Mouse (Mus musculus): ENCODE results near the gene Trim25. TPM values are rescaled to one million over a fixed set of nuclear protein-coding genes. Genes with fewer than 3 reads are reported as not detected.
"Not testable (repeated sequence)": the region's sequence is repeated elsewhere in the genome, so short reads cannot be mapped to it uniquely, and the experiment has no call there.

Trim25 gene
- total RNA-seq, 2 experiments from 2014 or later: 133 to 185 TPM

DNA sequence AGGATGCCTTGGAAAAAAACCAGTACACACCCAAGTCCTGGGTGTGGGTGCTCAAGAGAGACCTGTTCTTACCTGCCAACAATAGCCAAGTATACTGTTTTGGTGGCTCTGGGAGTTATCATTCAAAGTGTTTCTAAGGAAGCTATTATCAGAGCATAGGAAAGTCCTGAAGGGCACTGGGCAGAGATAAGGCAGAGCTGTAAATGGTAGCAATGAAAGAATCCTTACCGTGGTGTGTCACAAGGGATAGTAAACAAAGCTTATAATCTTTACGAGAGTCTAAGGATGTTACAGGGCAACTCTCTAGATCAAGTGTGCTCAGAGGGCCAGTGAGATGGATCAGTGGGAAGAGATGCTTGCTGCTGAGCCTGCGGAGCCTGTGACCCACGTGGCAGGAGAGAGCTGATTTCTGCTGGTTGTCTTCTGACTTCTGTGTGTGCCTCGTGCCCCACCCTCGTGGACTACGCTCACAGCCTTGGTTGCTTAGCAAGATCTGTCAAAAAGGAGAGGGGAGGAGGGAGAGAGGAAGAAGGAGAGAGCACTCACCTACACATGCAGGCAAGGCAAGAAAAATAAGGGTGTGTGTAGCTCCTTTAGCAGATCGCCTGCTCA, 23.1 kb downstream of the Trim25 start:
- no peak for DNase-seq (ENCODE audit: low spot score in 2 of 2)

DNA sequence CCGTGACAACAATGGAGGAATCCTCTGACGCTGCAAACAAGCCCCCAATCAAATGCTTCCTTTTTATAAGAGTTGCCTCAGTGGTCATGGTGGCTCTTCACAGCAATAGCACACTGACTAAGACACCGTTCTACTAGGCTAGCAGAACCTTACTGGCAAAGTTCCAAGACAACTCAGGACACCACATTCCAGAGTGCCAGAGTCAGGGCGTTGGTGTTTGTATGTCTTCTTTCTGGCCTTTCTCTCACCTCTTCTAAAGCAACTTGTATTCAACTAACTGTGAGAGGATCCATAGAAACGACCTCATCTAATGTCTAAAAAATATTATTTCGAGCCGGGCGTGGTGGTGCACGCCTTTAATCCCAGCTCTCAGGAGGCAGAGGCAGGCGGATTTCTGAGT, 24.3 kb downstream of the Trim25 start:
- no peak for DNase-seq (ENCODE audit: low spot score in 2 of 2)

DNA sequence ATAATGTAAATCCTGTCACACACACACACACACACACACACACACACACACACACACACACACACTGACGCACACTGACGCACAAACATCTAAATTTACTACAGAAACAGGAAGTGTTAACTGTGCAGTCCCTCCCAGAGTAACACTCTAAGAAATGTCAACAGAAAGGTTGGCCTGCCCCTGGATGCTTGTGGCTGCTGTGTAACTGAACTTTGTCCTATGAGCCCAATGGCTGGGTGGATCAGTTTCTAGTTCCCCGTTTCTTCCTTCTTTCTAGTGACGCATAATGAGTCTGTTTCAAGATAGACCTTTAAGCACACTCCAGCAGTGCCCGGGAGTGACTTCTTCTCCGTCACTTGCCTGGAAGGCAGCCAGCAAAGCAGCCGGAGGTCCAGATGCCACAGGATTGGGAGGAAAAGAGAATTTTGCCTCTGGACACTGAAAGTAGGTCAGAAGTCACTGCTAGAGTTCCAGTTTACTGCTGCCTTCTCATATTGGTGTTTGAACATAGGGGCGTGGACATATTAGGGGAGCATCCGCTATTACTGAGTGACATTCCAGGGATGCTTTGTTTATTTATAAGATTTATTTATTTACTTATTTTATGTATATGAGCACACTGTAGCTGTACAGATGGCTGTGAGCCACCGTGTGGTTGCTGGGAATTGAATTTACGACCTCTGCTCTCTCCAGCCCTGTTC, 25.2 kb downstream of the Trim25 start:
- peak; percentile 86 to 87 for DNase-seq (ENCODE audit: low spot score in 2 of 2)

DNA sequence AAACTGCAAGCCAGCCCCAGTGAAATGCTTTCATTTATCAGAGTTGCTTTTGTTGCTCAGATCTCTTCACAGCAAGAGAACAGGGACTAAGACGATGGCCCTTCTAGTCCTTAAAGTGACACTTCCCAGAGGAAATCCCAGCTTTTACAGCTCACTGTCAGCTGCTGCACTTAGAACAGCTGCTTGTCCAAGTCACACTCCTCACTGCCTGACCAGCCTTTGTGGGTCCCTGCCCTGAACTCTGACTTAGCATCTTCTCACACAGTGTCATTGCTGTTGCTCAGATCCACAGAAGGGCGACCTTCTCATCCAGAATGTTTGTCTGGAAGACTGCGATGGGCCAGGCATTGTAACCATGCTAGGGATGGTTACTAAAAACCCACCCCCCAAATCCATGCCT, 26.4 kb downstream of the Trim25 start:
- no peak for DNase-seq (ENCODE audit: low spot score in 2 of 2)

DNA sequence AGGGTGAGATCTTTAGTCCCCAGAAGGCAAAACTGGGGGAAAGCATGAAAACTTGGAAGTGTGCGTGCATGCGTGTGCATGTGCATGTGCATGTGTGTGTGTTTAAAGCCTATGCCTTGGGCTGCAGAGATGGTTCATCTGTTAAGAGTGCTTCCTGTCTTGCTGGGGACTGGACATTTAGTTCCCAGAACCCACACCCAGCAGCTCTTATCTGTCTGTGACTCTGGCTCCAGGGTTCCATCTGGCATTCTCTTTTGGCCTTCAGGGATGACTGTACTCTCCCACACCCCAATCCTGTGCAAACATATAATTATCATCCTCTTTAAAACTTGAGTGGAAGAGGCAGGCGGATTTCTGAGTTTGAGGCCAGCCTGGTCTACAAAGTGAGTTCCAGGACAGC, 26.9 kb downstream of the Trim25 start:
- no peak for DNase-seq (ENCODE audit: low spot score in 2 of 2)

DNA sequence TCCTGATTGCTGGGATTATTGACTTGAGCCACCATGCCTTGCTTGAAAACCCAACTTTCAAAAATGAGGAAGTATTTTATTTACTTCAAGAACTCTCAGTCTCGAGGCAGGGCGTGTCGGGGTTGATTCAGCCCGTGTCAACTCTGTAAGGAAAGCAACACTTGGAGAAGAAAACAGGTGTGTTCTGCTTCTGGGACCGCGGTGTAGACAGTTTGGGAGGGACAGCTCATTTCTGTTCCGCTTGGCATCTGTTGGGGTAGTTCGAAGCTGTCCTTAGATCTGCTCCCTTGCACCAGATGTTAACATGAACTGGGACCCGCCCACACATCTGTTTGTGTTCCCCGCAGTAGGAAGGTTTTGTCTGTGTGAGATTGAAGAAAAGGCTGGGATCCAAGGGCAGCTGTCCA, 28.8 kb downstream of the Trim25 start:
- no peak for DNase-seq (ENCODE audit: low spot score in 2 of 2)

DNA sequence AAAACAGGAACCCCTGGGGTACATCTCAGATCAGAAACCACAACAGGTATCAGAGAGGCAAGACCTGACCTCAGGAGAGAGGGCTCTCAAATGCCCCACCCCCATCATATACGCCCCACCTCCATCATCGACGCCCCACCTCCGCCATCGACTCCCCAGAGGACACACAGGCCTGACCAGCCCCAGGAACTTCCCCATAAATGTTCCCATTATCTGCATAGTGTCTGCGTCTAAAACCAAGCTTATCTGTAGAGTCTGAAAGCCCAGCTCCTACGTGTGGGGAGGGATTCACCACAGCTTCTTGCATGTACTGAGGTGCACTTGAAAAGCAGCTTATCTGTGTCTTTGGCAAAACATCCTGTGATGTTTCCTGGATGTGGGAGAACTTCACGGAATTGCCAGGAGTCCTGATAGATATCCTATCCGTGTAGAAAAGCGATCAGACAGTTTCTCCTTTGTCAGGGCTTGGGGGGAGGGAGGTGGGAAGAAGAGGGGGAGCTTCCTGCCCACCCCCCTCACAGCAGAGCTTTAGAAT, 29.8 kb downstream of the Trim25 start:
- DNase-seq (ENCODE audit: low spot score in 2 of 2): no peak

DNA sequence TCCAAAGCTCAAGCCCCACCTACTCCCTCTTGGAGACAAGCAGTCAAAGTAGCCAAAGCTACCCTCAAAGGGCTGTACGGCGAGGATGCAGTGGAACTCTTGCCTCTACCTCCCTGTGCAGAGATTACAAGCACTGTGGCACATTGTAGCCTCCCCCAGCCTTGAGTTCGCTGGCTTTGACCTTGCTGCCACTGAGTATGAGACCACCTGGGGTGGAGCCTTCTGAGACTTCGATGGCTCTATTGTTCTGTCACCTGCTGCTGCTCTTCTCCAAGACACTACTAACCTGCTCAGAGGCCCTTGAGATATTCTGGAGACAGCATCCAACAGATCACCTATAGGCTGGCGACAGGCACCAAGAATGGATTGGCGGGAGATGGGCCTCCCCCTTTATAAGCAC, 31.4 kb downstream of the Trim25 start:
- DNase-seq (ENCODE audit: low spot score in 2 of 2): no peak

DNA sequence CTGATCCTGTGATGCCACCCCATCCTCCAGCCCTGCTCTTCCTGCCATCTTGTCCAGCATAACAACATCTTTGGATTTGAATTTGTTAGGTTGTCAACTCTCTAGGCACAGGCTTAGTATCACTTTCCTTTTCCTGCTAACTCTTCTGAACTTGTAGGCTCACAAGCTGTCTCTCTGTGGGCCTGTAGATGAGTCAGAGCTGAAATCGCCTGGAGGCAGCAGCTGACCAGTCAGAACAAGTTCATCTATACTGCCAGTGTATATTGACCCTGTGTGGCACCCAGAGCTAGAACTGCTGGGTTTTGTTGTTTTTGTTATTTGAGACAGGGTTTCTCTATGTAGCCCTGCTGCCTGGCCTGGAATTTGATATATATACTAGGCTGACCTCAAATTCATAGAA, 32.0 kb downstream of the Trim25 start:
- DNase-seq (ENCODE audit: low spot score in 2 of 2): no peak

DNA sequence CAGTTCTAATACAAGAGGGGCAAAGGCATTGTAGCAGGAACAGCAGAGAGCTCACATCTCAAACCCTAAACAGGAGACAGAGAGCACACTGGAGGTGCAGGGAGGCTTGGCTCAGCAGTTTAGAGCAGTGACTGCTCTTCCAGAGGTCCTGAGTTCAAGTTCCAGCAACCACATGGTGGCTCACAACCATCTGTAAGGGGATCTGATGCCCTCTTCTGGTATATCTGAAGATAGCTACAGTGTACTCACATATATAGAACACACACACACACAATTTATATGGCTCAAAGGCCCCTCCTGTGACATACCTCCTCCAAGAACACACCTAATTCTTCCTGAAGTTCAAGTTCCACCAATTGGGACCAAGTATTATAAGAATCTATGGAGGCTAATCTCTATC, 35.4 kb downstream of the Trim25 start:
- DNase-seq (ENCODE audit: low spot score in 2 of 2): no peak

DNA sequence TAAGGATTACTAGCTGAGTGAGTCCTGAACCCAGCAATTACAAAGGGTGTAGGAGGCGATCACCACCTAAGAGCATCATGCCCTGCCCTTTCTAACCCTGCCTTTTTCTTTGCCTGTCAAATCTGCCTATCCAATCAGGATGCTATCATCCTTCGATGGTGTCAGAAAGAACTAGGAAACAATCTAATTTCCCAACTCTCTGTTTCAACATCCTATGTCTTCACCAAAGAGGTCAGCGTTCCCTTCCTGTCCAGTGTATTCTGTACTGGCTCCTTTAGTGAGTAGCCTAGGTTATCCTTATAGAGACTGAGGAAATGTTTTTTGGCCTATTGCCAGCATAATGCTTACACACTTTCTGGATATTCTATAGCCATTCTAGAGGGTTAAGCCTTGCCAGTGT, 36.4 kb downstream of the Trim25 start:
- DNase-seq (ENCODE audit: low spot score in 2 of 2): no peak

DNA sequence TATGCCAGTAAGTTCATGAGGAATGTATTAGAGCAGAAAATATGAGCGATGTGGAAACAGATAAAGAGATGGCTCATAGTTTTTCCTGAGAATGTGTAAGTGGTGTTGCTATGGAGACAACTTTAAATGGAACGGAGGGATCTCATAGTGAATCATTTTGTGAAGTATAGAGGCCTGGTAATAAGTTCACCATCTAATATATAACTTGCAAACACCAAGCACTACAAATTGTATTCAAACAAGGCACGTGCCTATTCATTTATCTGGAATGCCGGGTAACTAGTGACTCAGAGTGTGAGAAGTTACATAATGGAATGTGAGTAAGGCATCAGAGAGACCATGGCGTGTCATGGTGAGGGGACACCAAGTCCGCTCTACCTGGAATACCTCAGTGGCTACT, 39.3 kb downstream of the Trim25 start:
- DNase-seq (ENCODE audit: low spot score in 2 of 2): no peak

DNA sequence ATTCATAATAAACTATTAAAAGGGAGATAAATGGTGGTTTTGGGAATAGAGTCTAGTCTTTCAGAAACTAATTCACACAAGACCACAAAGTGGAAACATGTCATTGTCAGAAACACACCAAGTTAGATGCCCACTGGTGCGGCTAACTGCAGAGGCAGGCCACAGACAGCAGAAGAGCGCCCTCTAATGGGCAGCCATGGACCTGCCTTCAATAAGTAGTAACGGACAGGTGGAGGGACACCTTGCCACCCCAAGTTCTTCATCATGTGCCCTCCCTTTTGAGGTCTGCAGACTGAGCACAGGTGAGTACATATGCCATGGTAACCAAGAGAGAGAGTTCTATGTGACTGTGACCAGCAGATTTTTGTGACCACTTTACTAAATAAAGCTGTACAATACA, 40.1 kb downstream of the Trim25 start:
- peak; percentile 67 to 74 for DNase-seq (ENCODE audit: low spot score in 2 of 2)

DNA sequence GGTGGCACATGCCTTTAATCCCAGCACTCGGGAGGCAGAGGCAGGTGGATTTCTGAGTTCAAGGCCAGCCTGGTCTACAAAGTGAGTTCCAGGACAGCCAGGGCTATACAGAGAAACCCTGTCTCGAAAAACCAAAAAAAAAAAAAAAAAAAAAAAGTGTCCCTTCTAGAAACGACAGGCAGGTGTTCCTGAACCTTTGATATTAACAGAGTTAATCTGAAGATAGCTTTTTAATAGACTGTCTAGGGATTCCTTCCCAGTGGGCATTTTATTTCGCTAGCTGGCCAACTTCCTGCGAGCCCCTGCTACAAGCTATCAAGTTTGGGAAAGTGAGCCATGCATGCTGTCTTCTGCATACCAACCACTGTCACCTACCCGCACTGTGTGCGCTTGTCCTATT, 41.9 kb downstream of the Trim25 start:
- DNase-seq (ENCODE audit: low spot score in 2 of 2): not testable (repeated sequence)

DNA sequence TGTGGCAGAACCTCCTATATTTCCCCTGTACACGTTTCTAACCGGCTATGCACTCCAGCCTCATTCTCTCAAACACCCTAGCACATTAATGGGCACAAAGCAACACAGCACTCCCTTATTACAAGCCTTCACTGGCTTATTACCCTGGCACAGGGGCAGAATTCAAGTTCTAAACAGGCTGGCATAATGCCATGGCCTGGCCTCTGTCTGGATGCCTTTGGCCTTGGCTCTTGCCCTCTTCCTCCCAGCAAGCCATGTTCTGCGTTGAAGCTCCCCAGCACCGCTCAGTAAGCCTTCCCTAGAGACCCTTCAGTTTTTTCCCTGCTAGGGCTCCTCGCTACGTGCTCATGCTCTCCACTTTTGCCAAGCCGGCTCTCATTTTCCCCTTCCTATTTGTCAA, 43.9 kb downstream of the Trim25 start:
- DNase-seq (ENCODE audit: low spot score in 2 of 2): peak in 1 of 2 experiments; percentile 37

DNA sequence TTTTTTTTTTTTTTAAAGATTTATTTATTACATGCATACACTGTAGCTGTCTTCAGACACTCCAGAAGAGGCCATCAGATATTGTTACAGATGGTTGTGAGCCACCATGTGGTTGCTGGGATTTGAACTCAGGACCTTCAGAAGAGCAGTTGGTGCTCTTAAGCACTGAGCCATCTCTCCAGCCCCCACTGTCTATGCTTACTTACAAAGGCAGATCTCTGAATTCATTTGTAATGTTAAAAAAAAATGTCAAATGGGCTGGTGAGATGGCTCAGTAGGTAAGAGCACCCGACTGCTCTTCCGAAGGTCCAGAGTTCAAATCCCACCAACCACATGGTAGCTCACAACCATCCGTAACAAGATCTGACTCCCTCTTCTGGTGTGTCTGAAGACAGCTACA, 46.3 kb downstream of the Trim25 start:
- not testable (repeated sequence) for DNase-seq (ENCODE audit: low spot score in 2 of 2)

DNA sequence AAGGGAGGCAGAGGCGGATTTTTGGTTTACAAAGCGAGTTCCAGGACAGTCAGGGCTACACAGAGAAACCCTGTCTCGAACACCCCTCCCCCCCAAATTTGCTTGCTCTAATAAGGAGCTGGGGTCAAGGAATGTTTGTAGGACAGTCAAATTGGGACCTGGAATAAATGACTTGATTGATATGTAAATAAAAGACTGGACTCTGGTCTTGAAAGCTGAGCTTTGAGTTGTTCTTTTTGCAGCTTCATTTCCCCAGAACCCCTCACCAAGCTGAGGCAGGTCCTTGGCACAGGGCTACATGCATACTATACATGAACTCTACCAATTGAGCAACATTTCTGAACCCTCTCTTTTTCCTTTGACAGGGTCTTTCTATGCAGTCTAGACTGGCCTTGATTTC, 46.8 kb downstream of the Trim25 start:
- DNase-seq (ENCODE audit: low spot score in 2 of 2): no peak

DNA sequence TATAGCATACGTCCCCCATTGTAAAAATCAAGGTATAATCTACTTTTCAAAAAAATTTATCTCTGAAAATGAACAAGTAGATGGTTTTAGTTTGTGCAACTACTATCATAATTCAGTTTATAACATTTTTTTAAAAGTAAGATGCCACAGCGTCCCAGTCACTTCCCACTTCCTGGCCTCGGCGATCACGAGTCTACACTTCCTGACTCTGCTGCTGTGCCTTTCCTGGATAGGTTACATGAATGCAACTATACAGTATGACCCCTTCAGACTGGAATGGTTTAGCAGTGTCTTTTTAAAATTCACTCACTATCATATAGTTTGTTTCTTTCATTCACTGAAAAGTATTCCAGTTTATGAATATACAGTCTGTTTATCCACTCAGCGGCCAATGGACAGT, 52.6 kb downstream of the Trim25 start:
- DNase-seq (ENCODE audit: low spot score in 2 of 2): no peak

DNA sequence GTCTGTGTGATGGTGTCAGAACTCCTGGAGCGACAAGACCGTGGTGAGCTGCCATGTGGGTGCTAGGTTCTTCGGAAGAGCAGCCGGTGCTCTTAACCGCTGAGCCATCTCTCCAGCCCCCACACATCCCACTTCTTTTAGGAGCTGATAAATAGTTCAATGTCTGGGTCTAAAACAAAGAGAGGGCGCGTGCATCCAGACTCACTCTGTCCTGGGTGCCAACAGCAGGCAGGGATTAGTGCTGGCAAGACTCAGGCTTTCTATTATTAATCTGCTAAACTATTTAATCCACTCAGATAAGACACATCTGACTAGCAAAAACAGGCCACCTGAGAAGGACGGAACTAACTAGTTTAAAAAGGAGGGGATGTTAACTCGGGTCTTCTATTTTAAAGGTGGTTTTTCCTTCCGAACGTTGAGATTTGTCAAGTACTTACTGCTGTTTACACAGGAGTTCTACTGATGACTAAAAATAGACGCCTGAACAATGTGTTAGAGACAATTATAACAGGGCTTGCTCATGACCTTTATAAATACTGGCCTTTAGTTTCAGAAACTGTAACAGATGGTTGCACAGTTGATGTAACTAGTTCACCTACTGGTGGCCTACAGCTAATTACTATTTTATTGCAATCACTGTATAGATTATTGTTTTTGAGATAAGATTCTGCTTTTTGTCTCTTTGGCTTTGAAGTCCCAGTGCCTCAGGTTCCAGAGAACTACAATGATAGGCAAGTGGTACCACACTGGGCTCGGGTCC, 56.9 kb downstream of the Trim25 start:
- DNase-seq (ENCODE audit: low spot score in 2 of 2): no peak

DNA sequence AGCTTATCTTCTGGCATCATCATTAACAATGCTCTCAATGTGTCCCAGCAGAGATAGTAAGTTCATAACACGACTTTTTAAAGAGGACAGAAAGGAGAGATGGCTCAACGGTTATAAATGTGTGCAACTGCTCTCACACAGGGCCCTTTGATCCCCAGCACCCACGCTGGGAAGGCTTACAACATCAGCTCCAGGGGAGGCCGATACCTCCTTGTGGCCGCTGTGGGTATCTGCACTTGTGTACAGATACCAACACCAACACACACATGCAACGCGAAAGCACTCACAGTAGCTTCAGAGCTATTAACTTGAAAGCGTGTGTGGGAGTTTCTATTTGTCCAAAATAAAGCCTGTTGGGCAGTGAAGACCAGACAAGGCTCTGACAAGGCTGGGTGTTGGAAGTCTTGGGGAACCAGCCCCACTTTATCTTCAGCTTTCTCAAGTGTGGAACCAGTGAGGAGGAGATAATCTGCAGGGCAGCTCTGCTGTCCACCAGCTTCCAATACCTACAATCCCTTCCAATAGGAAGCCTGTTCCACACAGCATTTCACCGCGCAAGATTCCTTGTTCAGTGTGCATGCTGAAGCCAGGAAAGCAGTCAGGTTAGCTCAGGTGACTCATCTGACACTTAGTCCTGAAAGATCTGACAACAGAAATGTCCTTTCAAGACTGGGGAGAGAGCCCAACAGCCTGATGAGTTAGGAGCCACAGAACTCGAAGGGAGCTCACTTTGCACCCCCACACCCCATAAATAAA, 59.5 kb downstream of the Trim25 start:
- no peak for DNase-seq (ENCODE audit: low spot score in 2 of 2)

DNA sequence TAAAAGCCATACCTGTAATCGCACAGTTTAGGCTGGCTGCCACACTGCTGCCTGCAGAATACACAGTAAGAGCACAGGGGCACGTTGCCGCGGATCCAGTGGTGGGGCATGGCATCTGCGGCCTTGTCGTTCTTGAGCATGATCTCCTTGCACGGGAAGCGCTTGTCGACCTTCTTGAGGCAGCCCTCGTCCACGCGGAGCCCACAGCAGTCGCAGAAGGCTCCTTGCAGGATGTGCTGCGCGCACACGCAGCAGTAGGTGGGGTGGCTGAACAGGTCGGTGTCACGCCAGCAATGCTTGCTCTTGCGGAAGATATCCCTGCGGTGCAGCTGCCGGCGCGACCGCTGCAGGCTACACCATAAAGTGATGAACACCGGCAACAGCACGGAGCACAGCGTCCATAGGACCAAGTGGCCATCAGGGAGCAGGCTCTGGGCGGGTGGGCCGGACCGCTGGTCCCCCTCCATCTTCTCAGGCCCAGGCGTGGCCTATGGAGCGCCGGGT, 60.8 kb downstream of the Trim25 start:
- DNase-seq (ENCODE audit: low spot score in 2 of 2): no peak
